Mouse (Mus musculus) midbrain, embryonic 16.5 days (tissue): ENCODE measurements around the gene Ccnl2. TPM values are rescaled to one million over a fixed set of nuclear protein-coding genes. Genes with fewer than 3 reads are reported as not detected.

ENCODE experiments used
- ATAC-seq: fragments of 200-750 bp; cut with Nextera tagmentation; 2 replicates; pipeline ENCODE4 v1.8.0; 2017; ENCODE audit warnings: moderate TSS enrichment
- H3K27ac ChIP-seq: fragments of 300-500 bp; sonication (generic); 2 replicates; pipeline ENCODE4 v1.5.1; 2014; ENCODE audit warnings: mild to moderate bottlenecking, low read length, mixed read lengths
- H3K27me3 ChIP-seq: fragments of 300-500 bp; sonication (generic); 2 replicates; pipeline ENCODE4 v1.6.1; 2014; ENCODE audit warnings: low read depth, low read length, mixed read lengths; ENCODE audit not compliant: control insufficient read depth, insufficient read depth
- H3K36me3 ChIP-seq: fragments of 300-500 bp; sonication (generic); 2 replicates; pipeline ENCODE4 v1.6.1; 2014; ENCODE audit warnings: mild to moderate bottlenecking, low read length, moderate library complexity, mixed read lengths; ENCODE audit not compliant: control insufficient read depth, insufficient read depth
- H3K4me1 ChIP-seq: fragments of 300-500 bp; sonication (generic); 2 replicates; pipeline ENCODE4 v1.6.1; 2014; ENCODE audit warnings: mild to moderate bottlenecking, low read length, mixed read lengths; ENCODE audit not compliant: control insufficient read depth, insufficient read depth
- H3K4me2 ChIP-seq: fragments of 300-500 bp; sonication (generic); 2 replicates; pipeline ENCODE4 v1.6.1; 2014; ENCODE audit warnings: mild to moderate bottlenecking, low read length, mixed read lengths
- H3K4me3 ChIP-seq: fragments of 300-500 bp; sonication (generic); 2 replicates; pipeline ENCODE4 v1.5.1; 2014; ENCODE audit warnings: low read depth, mild to moderate bottlenecking, low read length, moderate library complexity, mixed read lengths
- H3K9ac ChIP-seq: fragments of 300-500 bp; sonication (generic); 2 replicates; pipeline ENCODE4 v1.6.1; 2014; ENCODE audit warnings: low read depth, low read length, mixed read lengths
- H3K9me3 ChIP-seq: fragments of 300-500 bp; sonication (generic); replicated peaks from 2 replicates; pipeline ENCODE4 v1.6.1; 2014; ENCODE audit warnings: mild to moderate bottlenecking, low read length, mixed read lengths; ENCODE audit not compliant: control insufficient read depth, poor library complexity, severe bottlenecking
- WGBS: fragments of 180-500 bp; shearing (Covaris S2); extraction: QIAGEN DNeasy Blood & Tissue Kit; methylation state at CpG from one replicate; pipeline ENCODE4 v1.1.7; 2014; 5-methylcytosine and 5-hydroxymethylcytosine counted together
- polyA plus RNA-seq: library from polyadenylated mRNA; unstranded; fragments of >200 nt; fragmentation: Nextera tagmentation; extraction: Ambion mirVana; gene quantifications from 2 replicates; pipeline ENCODE4 v1.2.1, GENCODE M21; 2015

The Ccnl2 gene
- polyA plus RNA-seq, 1 experiment from 2014 or later = 148 TPM

GRCm38 (mm10) chr4:155802741-155803339 lies 9.4 kb upstream of the Ccnl2 start, which contains the start of gene Mrpl20:
TSS of gene Mrpl20 (plus strand) at chr4:155802878.
- H3K27me3 ChIP-seq = no peaks in the 10 kb centered on the region
- peak within 1 kb of the TSS; percentile 73 for H3K4me2 ChIP-seq
- H3K27ac ChIP-seq = peak within 1 kb of the TSS; percentile 74
- H3K36me3 ChIP-seq = peaks cover 3% of the 10 kb centered on the region; the same call in 1 of the 2 replicates
- peak within 1 kb of the TSS; percentile 74 for H3K4me3 ChIP-seq
- 10% methylated on average over 12 of the region's 12 CpGs for WGBS
- H3K4me1 ChIP-seq = peaks cover 17% of the 10 kb centered on the region
- peak within 1 kb of the TSS; percentile 92 for H3K9ac ChIP-seq
- no peaks in the 10 kb centered on the region for H3K9me3 ChIP-seq
- peak; percentile 37 for ATAC-seq

GRCm38 (mm10) chr4:155803340-155804041 lies 8.8 kb upstream of the Ccnl2 start:
- H3K9ac ChIP-seq = peak overlapping the region; percentile 92
- peak overlapping the region; percentile 74 for H3K27ac ChIP-seq
- peaks cover 17% of the 10 kb centered on the region for H3K4me1 ChIP-seq
- no peaks in the 10 kb centered on the region for H3K27me3 ChIP-seq
- H3K4me3 ChIP-seq = peak overlapping the region; percentile 74
- H3K9me3 ChIP-seq = no peaks in the 10 kb centered on the region
- peak; percentile 98 for ATAC-seq
- peak overlapping the region; percentile 73 for H3K4me2 ChIP-seq
- WGBS = under 1% methylated on average over 57 of the region's 58 CpGs
- peaks cover 7% of the 10 kb centered on the region for H3K36me3 ChIP-seq

GRCm38 (mm10) chr4:155807841-155808240 lies 4.4 kb upstream of the Ccnl2 start:
- WGBS = 90% methylated on average over 3 of the region's 3 CpGs
- no peaks in the 10 kb centered on the region for H3K27me3 ChIP-seq
- no peak overlapping the region for H3K4me3 ChIP-seq
- H3K36me3 ChIP-seq = peaks cover 22% of the 10 kb centered on the region
- H3K4me2 ChIP-seq = no peak overlapping the region
- H3K9me3 ChIP-seq = no peaks in the 10 kb centered on the region
- H3K4me1 ChIP-seq = peaks cover 21% of the 10 kb centered on the region
- no peak overlapping the region for H3K27ac ChIP-seq
- no peak overlapping the region for H3K9ac ChIP-seq
- no peak for ATAC-seq

DNA sequence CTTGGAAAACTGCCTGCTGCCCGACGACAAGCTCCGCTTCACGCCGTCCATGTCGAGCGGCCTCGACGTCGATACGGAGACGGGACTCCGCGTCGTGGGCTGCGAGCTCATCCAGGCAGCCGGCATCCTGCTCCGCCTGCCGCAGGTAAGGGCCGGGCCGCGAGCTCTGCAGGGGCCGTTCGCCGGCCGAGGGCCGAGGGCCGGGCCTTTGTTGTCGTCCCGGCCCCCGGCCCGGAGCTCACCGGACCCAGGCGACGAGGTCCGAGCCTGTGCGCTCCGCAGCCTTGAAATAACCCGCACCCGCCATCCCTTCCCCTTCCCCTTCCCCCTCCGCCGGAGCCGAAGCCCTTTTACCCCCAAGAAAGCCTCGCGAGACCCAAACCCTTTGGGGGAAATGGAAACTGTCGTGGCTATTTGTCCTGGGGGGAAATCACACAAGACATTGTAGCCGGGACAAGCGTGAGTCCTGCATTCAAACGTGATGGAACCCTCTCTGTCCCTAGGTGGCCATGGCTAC lies 434 bp downstream of the Ccnl2 start:
- H3K9me3 ChIP-seq = no peaks in the 10 kb centered on the region
- peak overlapping the region; percentile 90 for H3K27ac ChIP-seq
- ATAC-seq = peak; percentile 63
- H3K9ac ChIP-seq = peak overlapping the region; percentile 98
- H3K27me3 ChIP-seq = no peaks in the 10 kb centered on the region
- peak overlapping the region; percentile 83 for H3K4me3 ChIP-seq
- peaks cover 46% of the 10 kb centered on the region for H3K36me3 ChIP-seq
- WGBS = under 1% methylated on average over 49 of the region's 49 CpGs
- peaks cover 21% of the 10 kb centered on the region for H3K4me1 ChIP-seq
- H3K4me2 ChIP-seq = peak overlapping the region; percentile 95

GRCm38 (mm10) chr4:155817533-155817932 lies 5.2 kb downstream of the Ccnl2 start:
- no peaks in the 10 kb centered on the region for H3K9me3 ChIP-seq
- H3K4me2 ChIP-seq = no peak overlapping the region
- ATAC-seq = no peak
- WGBS = 77% methylated on average over 4 of the region's 4 CpGs
- H3K4me3 ChIP-seq = no peak overlapping the region
- H3K9ac ChIP-seq = no peak overlapping the region
- no peak overlapping the region for H3K27ac ChIP-seq
- no peaks in the 10 kb centered on the region for H3K27me3 ChIP-seq
- H3K36me3 ChIP-seq = peaks cover 62% of the 10 kb centered on the region
- H3K4me1 ChIP-seq = peaks cover 16% of the 10 kb centered on the region

DNA sequence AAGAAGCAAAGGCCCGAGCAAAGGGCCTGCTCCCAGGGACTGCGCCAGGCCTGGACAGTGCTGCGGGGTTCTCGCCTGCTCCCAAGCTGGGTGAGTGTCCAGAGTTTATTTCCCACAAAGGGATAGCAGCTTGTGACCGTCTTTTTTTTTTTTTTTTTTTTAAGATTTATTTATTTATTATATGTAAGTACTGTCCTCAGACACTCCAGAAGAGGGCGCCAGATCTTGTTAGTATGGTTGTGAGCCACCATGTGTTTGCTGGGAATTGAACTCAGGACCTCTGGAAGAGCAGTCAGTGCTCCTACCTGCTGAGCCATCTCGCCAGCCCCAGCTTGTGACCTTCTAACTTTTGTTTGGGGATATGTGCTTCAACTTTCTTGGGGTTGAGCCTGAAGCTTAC lies 8.7 kb downstream of the Ccnl2 start:
- WGBS = 77% methylated on average over 7 of the region's 7 CpGs
- H3K9ac ChIP-seq = no peak overlapping the region
- H3K27me3 ChIP-seq = no peaks in the 10 kb centered on the region
- H3K36me3 ChIP-seq = peaks cover 67% of the 10 kb centered on the region
- no peaks in the 10 kb centered on the region for H3K4me1 ChIP-seq
- no peak overlapping the region for H3K4me2 ChIP-seq
- H3K27ac ChIP-seq = no peak overlapping the region
- H3K4me3 ChIP-seq = no peak overlapping the region
- H3K9me3 ChIP-seq = no peaks in the 10 kb centered on the region
- ATAC-seq = no peak

GRCm38 (mm10) chr4:155823443-155823842 lies 11.2 kb downstream of the Ccnl2 start:
- Histone ChIP-seq H3K9me3 (no peaks in the 10 kb centered on the region), H3K27me3 (no peaks in the 10 kb centered on the region), H3K36me3 (peaks cover 47% of the 10 kb centered on the region), H3K9ac (no peak overlapping the region), H3K27ac (no peak overlapping the region), H3K4me3 (no peak overlapping the region), H3K4me1 (no peaks in the 10 kb centered on the region), H3K4me2 (no peak overlapping the region)
- ATAC-seq = no peak
- 97% methylated on average over 16 of the region's 16 CpGs for WGBS

- no peaks in the 10 kb centered on the region for H3K27me3 ChIP-seq
- peaks cover 17% of the 10 kb centered on the region for H3K4me1 ChIP-seq
- H3K9ac ChIP-seq = no peak overlapping the region
- H3K4me2 ChIP-seq = no peak overlapping the region
- no peak for ATAC-seq
- H3K27ac ChIP-seq = no peak overlapping the region
- no peaks in the 10 kb centered on the region for H3K9me3 ChIP-seq
- WGBS = 95% methylated on average over 4 of the region's 4 CpGs
- H3K4me3 ChIP-seq = no peak overlapping the region
- peaks cover 4% of the 10 kb centered on the region for H3K36me3 ChIP-seq
Observed at GRCm38 (mm10) chr4:155829866-155830265, 17.6 kb downstream of the Ccnl2 start.

DNA sequence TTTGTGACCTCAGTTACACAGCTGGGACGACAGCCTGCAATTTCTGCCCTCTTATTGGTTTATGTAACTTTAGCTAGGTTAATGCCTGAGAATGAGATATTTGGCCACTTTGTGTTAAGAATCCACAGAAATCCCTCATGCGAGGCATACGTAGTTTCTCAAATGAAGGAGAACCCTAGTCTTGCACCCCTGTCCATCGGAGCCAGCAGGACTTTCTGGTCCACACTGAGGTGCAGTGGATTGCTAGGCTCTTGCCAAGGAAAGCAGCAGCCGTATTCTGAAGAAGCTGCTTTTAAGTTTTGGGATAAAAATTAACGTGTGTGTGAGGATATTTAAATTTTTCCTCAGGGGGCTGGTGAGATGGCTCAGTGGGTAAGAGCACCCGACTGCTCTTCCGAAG lies 18.3 kb downstream of the Ccnl2 start:
- Histone ChIP-seq H3K4me1 (peaks cover 17% of the 10 kb centered on the region), H3K27me3 (no peaks in the 10 kb centered on the region), H3K27ac (peak overlapping the region; percentile 84), H3K9ac (no peak overlapping the region), H3K4me2 (peak overlapping the region; percentile 96), H3K36me3 (0 out of 2 replicates have a peak, but pooled peaks cover under 1% of the 10 kb centered on the region), H3K9me3 (no peaks in the 10 kb centered on the region), H3K4me3 (peak overlapping the region; percentile 77; the same call in 1 of the 2 replicates)
- 55% methylated on average over 8 of the region's 8 CpGs for WGBS
- ATAC-seq = no peak
